Mouse (Mus musculus) heart, adult 8-10 months (tissue): ENCODE results near the gene Jmjd8. TPM values are rescaled to one million over a fixed set of nuclear protein-coding genes. Genes with fewer than 3 reads are reported as not detected.
A peak's percentile ranks its signal among the peaks of the same experiment; 100 is the strongest.

Source experiments
- DNase-seq: peaks from one replicate; pipeline ENCODE4 v3.0.0; 2022; ENCODE audit warnings: low spot score
- total RNA-seq, 4 experiments: library from RNA; stranded (reverse); gene quantifications; 2 replicates each; pipeline ENCODE4 v1.2.4; 2022

Gene Jmjd8
- total RNA-seq, 4 experiments from 2014 or later = 34.2 to 39.6 (median 34.8) TPM

- no peak for DNase-seq
Measured at GRCm38 (mm10) chr17:25808789-25809605, 19.7 kb upstream of the Jmjd8 start, which contains the start of gene Fbxl16. Gene Fbxl16, plus strand, starts transcription at chr17:25809085.

GRCm38 (mm10) chr17:25809606-25810340 lies 18.9 kb upstream of the Jmjd8 start:
- no peak for DNase-seq

GRCm38 (mm10) chr17:25810890-25811289 lies 17.8 kb upstream of the Jmjd8 start:
- DNase-seq = no peak

- DNase-seq = no peak
Measured at GRCm38 (mm10) chr17:25813471-25813870, 15.2 kb upstream of the Jmjd8 start.

GRCm38 (mm10) chr17:25817662-25818061 lies 11.0 kb upstream of the Jmjd8 start:
- no peak for DNase-seq

GRCm38 (mm10) chr17:25818851-25819780 lies 9.6 kb upstream of the Jmjd8 start:
- DNase-seq = no peak

- DNase-seq = peak; percentile 84
Measured at GRCm38 (mm10) chr17:25823452-25823851, 5.2 kb upstream of the Jmjd8 start, which contains the start of gene Wdr24. Gene Wdr24, plus strand, starts transcription at chr17:25823627.

GRCm38 (mm10) chr17:25824362-25825142 lies 4.1 kb upstream of the Jmjd8 start:
- no peak for DNase-seq

GRCm38 (mm10) chr17:25825311-25825710 lies 3.4 kb upstream of the Jmjd8 start:
- no peak for DNase-seq

- DNase-seq = no peak
Measured at GRCm38 (mm10) chr17:25825984-25826570, 2.6 kb upstream of the Jmjd8 start.

GRCm38 (mm10) chr17:25827011-25827410 lies 1.7 kb upstream of the Jmjd8 start:
- DNase-seq = no peak

GRCm38 (mm10) chr17:25827546-25828222 lies 983 bp upstream of the Jmjd8 start:
- DNase-seq = no peak

GRCm38 (mm10) chr17:25828223-25828594 lies 458 bp upstream of the Jmjd8 start:
- no peak for DNase-seq

GRCm38 (mm10) chr17:25829558-25830017 lies 921 bp downstream of the Jmjd8 start:
- no peak for DNase-seq

GRCm38 (mm10) chr17:25830200-25830753 lies 1.6 kb downstream of the Jmjd8 start:
- no peak for DNase-seq

GRCm38 (mm10) chr17:25830806-25831431 lies 2.3 kb downstream of the Jmjd8 start:
- DNase-seq = no peak

- DNase-seq = no peak
Measured at GRCm38 (mm10) chr17:25831451-25832281, 3.0 kb downstream of the Jmjd8 start.
